Mouse (Mus musculus): ENCODE data around the gene Ak9. TPM values are rescaled to one million over a fixed set of nuclear protein-coding genes. Genes with fewer than 3 reads are reported as not detected.

Gene Ak9
- total and polyA plus RNA-seq, 3 experiments, result 0.21 TPM; not detected in 2

- H3K27me3 ChIP-seq (ENCODE audit: control insufficient read depth in 1 of 2, insufficient read depth in 2 of 2, low read length in 2 of 2), result no peaks in the 10 kb centered on the region
- peak; percentile 87 for DNase-seq (ENCODE audit: low read depth, low spot score)
- no peaks in the 10 kb centered on the region for H3K36me3 ChIP-seq (ENCODE audit: control insufficient read depth in 1 of 2, insufficient read depth in 2 of 2, low read length in 2 of 2)
- no peaks in the 10 kb centered on the region; the same call in 1 of the 2 replicates for H3K79me2 ChIP-seq (ENCODE audit: control insufficient read depth, insufficient read depth, low read length, poor library complexity)
- H3K27ac ChIP-seq (ENCODE audit: control insufficient read depth, low read depth, low read length), result no peak overlapping the region
- peak overlapping the region; percentile 51 for H3K9ac ChIP-seq (ENCODE audit: control insufficient read depth, low read depth, low read length, poor library complexity, severe bottlenecking)
- 0 out of 4 replicates have a peak, but pooled peaks cover 0 to 3% of the 10 kb centered on the region in 2 experiments for H3K4me1 ChIP-seq (ENCODE audit: control insufficient read depth in 1 of 2, insufficient read depth in 2 of 2, low read length in 2 of 2)
- H3K4me3 ChIP-seq (ENCODE audit: control insufficient read depth in 1 of 2, insufficient read depth in 1 of 2, low read depth in 2 of 2, low read length in 2 of 2), result peak overlapping the region in 1 of 2 experiments; percentile 21; a peak in 2 of 4 replicates
- no peaks in the 10 kb centered on the region for H3K9me3 ChIP-seq (replicated peaks; ENCODE audit: insufficient read depth, low read length)
- TF ChIP-seq NRF1 (IDR thresholded peaks at IDR 0.05; ENCODE audit: insufficient read depth, low read depth, low read length, poor library complexity, severe bottlenecking) (no peak), GABPA (IDR thresholded peaks at IDR 0.05; ENCODE audit: low read depth, low read length) (no peak), MAFK (IDR thresholded peaks at IDR 0.05; ENCODE audit: borderline replicate concordance, low read depth, low read length) (no peak), ZKSCAN1 (IDR thresholded peaks at IDR 0.05; ENCODE audit: low read depth, low read length) (no peak), ETS1 (IDR thresholded peaks at IDR 0.05; ENCODE audit: low read depth, low read length) (no peak), USF1 (IDR thresholded peaks at IDR 0.05; ENCODE audit: low read depth, low read length) (peak; percentile 92), MAZ (IDR thresholded peaks at IDR 0.05; ENCODE audit: low read depth, low read length) (0 out of 2 replicates have a peak, but pooled peaks have one; percentile 30), SMC3 (IDR thresholded peaks at IDR 0.05; ENCODE audit: low read depth, low read length) (peak; percentile 98), POLR2A (IDR thresholded peaks at IDR 0.05; ENCODE audit: control insufficient read depth in 1 of 2, insufficient read depth in 1 of 2, low read depth in 1 of 2, low read length in 2 of 2, poor library complexity in 1 of 2) (no peak), TBP (IDR thresholded peaks at IDR 0.05; ENCODE audit: low read depth, low read length) (no peak), TAL1 (IDR thresholded peaks at IDR 0.05; ENCODE audit: low read length) (no peak), NELFE (IDR thresholded peaks at IDR 0.05; ENCODE audit: low read depth, low read length) (no peak), HCFC1 (IDR thresholded peaks at IDR 0.05; ENCODE audit: low read depth, low read length) (peak; percentile 37; the same call in 1 of the 2 replicates), ZMIZ1 (IDR thresholded peaks at IDR 0.05; ENCODE audit: low read depth, low read length) (no peak), SIN3A (IDR thresholded peaks at IDR 0.05; ENCODE audit: low read length) (peak; percentile 62), E2F4 (IDR thresholded peaks at IDR 0.05; ENCODE audit: borderline replicate concordance, low read depth, low read length) (no peak), CHD1 (IDR thresholded peaks at IDR 0.05; ENCODE audit: low read depth, low read length) (no peak), KAT2A (conservative IDR thresholded peaks at IDR 0.05; ENCODE audit: low read depth, low read length) (no peak), CTCF (IDR thresholded peaks at IDR 0.05 in 2 of 3, conservative IDR thresholded peaks at IDR 0.05 in 1 of 3; ENCODE audit: control insufficient read depth in 1 of 3, insufficient read depth in 1 of 3, low read depth in 2 of 3, low read length in 3 of 3, poor library complexity in 1 of 3, severe bottlenecking in 1 of 3) (peak in 2 of 3 experiments; percentile 70 to 97; a peak in 5 of 6 replicates), MYC (IDR thresholded peaks at IDR 0.05; ENCODE audit: low read depth, low read length) (no peak), POLR2AphosphoS2 (IDR thresholded peaks at IDR 0.05; ENCODE audit: low read length) (no peak), RAD21 (IDR thresholded peaks at IDR 0.05; ENCODE audit: low read depth, low read length) (peak; percentile 97), MAX (IDR thresholded peaks at IDR 0.05; ENCODE audit: low read length) (peak; percentile 46), BHLHE40 (IDR thresholded peaks at IDR 0.05; ENCODE audit: borderline replicate concordance, low read depth, low read length) (peak; percentile 62; the same call in 1 of the 2 replicates), ZNF384 (IDR thresholded peaks at IDR 0.05; ENCODE audit: low read depth, low read length) (peak; percentile 75), MXI1 (IDR thresholded peaks at IDR 0.05; ENCODE audit: low read depth, low read length) (peak; percentile 54; the same call in 1 of the 2 replicates), UBTF (IDR thresholded peaks at IDR 0.05; ENCODE audit: borderline replicate concordance, insufficient read depth, low read depth, low read length) (no peak), POLR2AphosphoS5 (IDR thresholded peaks at IDR 0.05; ENCODE audit: borderline replicate concordance, low read depth, low read length) (no peak), MYB (IDR thresholded peaks at IDR 0.05; ENCODE audit: low read depth, low read length) (no peak), GATA1 (IDR thresholded peaks at IDR 0.05; ENCODE audit: low read depth, low read length) (no peak), ELF1 (IDR thresholded peaks at IDR 0.05; ENCODE audit: low read depth, low read length) (no peak), JUND (IDR thresholded peaks at IDR 0.05; ENCODE audit: low read depth, low read length) (no peak), USF2 (IDR thresholded peaks at IDR 0.05; ENCODE audit: borderline replicate concordance in 1 of 2, insufficient read depth in 1 of 2, low read depth in 1 of 2, low read length in 2 of 2) (0 out of 4 replicates have a peak, but pooled peaks of 1 of the 2 experiments have one; percentile 44), TCF12 (IDR thresholded peaks at IDR 0.05; ENCODE audit: low read depth, low read length) (no peak), ZC3H11A (IDR thresholded peaks at IDR 0.05; ENCODE audit: low read depth, low read length) (peak; percentile 94), EP300 (IDR thresholded peaks at IDR 0.05; ENCODE audit: low read depth in 1 of 2, low read length in 2 of 2) (peak in 1 of 2 experiments; percentile 32; a peak in 1 of 4 replicates), CHD2 (IDR thresholded peaks at IDR 0.05; ENCODE audit: low read length) (no peak)
These were observed 14.9 kb upstream of the Ak9 start for GRCm38 (mm10) chr10:41288771-41289415.

Data from MEL (cell line).